31 mouse cellular contexts compared by ENCODE assay signal in the genomic region with DNA sequence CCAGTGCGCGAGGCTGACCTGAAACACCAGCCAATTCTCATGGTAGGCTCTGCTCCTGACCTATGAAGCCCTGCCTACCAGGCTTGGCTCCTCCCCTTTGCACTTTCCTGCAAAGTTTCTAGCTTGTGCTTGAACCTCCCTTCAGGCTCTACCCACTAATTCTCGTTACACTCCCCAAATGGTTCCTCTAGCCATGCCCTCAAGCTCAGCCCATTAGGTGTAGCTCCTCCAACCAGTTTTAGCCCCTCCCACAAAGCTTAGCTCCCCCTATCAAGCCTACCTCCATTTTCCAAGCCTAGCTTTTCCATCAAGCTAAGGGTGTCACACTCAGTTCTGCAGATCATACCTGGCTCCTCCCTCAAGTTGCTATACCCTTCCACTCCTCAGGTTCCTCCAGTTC. TPM values are rescaled to one million over a fixed set of nuclear protein-coding genes. Genes with fewer than 3 reads are reported as not detected.
DNase-seq lines count a peak whose midpoint lies in the region; ATAC-seq and TF ChIP-seq lines count a peak whose summit lies in the region.
"Had no signal": no experiment of that assay in that cellular context is flagged by ENCODE, and none has a peak within 500 bp of the region (broad histone marks: within the 10 kb centered on the region; RNA-seq: fewer than 3 reads in every experiment).

No protein-coding gene starts in this region.

- WGBS in liver, embryonic 11.5 days, result 63% methylated on average over 3 of the region's 3 CpGs
- 65% methylated on average over 3 of the region's 3 CpGs for WGBS in liver, postnatal 0 days (ENCODE audit: insufficient replicate concordance)
- WGBS in embryonic facial prominence, embryonic 10.5 days, result 78% methylated on average over 3 of the region's 3 CpGs
- 76% methylated on average over 3 of the region's 3 CpGs for WGBS in hindbrain, embryonic 12.5 days

- TF ChIP-seq EP300 in liver, postnatal 0 days (IDR thresholded peaks at IDR 0.05; ENCODE audit: low read depth), result no peak
- TF ChIP-seq EP300 in ES-Bruce4 (IDR thresholded peaks at IDR 0.05; ENCODE audit: insufficient read depth, low read depth, low read length), result no peak

- no peak overlapping the region for H3K9ac ChIP-seq in liver, embryonic 11.5 days (ENCODE audit: low read depth, low read length)
- no peak overlapping the region for H3K9ac ChIP-seq in liver, postnatal 0 days (replicated peaks)
- H3K9ac ChIP-seq in ES-Bruce4 (ENCODE audit: low read depth, poor library complexity, severe bottlenecking), result peak overlapping the region; percentile 45
- no peak overlapping the region for H3K9ac ChIP-seq in hindbrain, embryonic 12.5 days
- H3K9ac ChIP-seq: forebrain, embryonic 13.5 days; intestine, embryonic 15.5 days; liver, embryonic 14.5 days; lung, embryonic 14.5 days; midbrain, embryonic 12.5 days; stomach, embryonic 15.5 days had no signal

- TF ChIP-seq CTCF in liver, postnatal 0 days (IDR thresholded peaks at IDR 0.05; ENCODE audit: low read depth), result no peak
- TF ChIP-seq CTCF in ES-Bruce4 (IDR thresholded peaks at IDR 0.05; ENCODE audit: low read depth, low read length), result no peak

- peak; percentile 30; the same call in 1 of the 2 replicates for ATAC-seq in liver, embryonic 11.5 days (replicated peaks; ENCODE audit: low FRiP score)
- ATAC-seq in liver, postnatal 0 days, result no peak
- 0 out of 2 replicates have a peak, but pooled peaks have one; percentile 8 for ATAC-seq in megakaryocyte progenitor cell, adult 5-6 weeks (replicated peaks; ENCODE audit: poor library complexity)
- no peak for ATAC-seq in hindbrain, embryonic 12.5 days (ENCODE audit: low FRiP score)
- ATAC-seq: forebrain, embryonic 13.5 days; hindbrain, postnatal 0 days; intestine, embryonic 15.5 days had no signal

- H3K4me2 ChIP-seq in liver, embryonic 11.5 days, result no peak overlapping the region
- H3K4me2 ChIP-seq in liver, postnatal 0 days (ENCODE audit: low read depth, low read length), result no peak overlapping the region
- H3K4me2 ChIP-seq in hindbrain, embryonic 12.5 days (replicated peaks), result no peak overlapping the region
- H3K4me2 ChIP-seq: forebrain, embryonic 13.5 days; intestine, embryonic 15.5 days; lung, embryonic 14.5 days; midbrain, embryonic 12.5 days; stomach, embryonic 15.5 days had no signal

- peak; percentile 76 for TF ChIP-seq POLR2A in ES-Bruce4 (IDR thresholded peaks at IDR 0.05; ENCODE audit: insufficient read depth, low read length)

- no peak overlapping the region for H3K27ac ChIP-seq in liver, embryonic 11.5 days (ENCODE audit: low read depth, low read length)
- H3K27ac ChIP-seq in liver, postnatal 0 days (ENCODE audit: low read depth), result no peak overlapping the region
- peak overlapping the region; percentile 81 for H3K27ac ChIP-seq in ES-Bruce4 (ENCODE audit: insufficient read depth, low read length)
- H3K27ac ChIP-seq in embryonic facial prominence, embryonic 10.5 days (replicated peaks), result no peak overlapping the region
- H3K27ac ChIP-seq in hindbrain, embryonic 12.5 days, result no peak overlapping the region
- H3K27ac ChIP-seq: forebrain, embryonic 13.5 days; hindbrain, postnatal 0 days; intestine, embryonic 15.5 days; liver, embryonic 14.5 days; midbrain, embryonic 12.5 days; stomach, embryonic 15.5 days had no signal

- H3K9me3 ChIP-seq in liver, embryonic 11.5 days (ENCODE audit: control insufficient read depth, low read length), result no peaks in the 10 kb centered on the region
- no peaks in the 10 kb centered on the region for H3K9me3 ChIP-seq in liver, postnatal 0 days (ENCODE audit: low read length)
- no peaks in the 10 kb centered on the region for H3K9me3 ChIP-seq in ES-Bruce4 (replicated peaks; ENCODE audit: control insufficient read depth, insufficient read depth, low read length, poor library complexity, severe bottlenecking)
- H3K9me3 ChIP-seq in embryonic facial prominence, embryonic 10.5 days, result no peaks in the 10 kb centered on the region
- no peaks in the 10 kb centered on the region for H3K9me3 ChIP-seq in hindbrain, embryonic 12.5 days (replicated peaks)
- H3K9me3 ChIP-seq: forebrain, embryonic 13.5 days; intestine, embryonic 15.5 days; midbrain, embryonic 12.5 days; stomach, embryonic 15.5 days had no signal

- H3K27me3 ChIP-seq in liver, embryonic 11.5 days (replicated peaks; ENCODE audit: control insufficient read depth, insufficient read depth, low read length), result no peaks in the 10 kb centered on the region
- no peaks in the 10 kb centered on the region for H3K27me3 ChIP-seq in liver, postnatal 0 days (ENCODE audit: insufficient read depth, low read length)
- H3K27me3 ChIP-seq in ES-Bruce4 (ENCODE audit: control insufficient read depth, insufficient read depth, low read length, poor library complexity, severe bottlenecking), result no peaks in the 10 kb centered on the region
- no peaks in the 10 kb centered on the region for H3K27me3 ChIP-seq in embryonic facial prominence, embryonic 10.5 days (replicated peaks; ENCODE audit: low read depth, poor library complexity, severe bottlenecking)
- no peaks in the 10 kb centered on the region for H3K27me3 ChIP-seq in hindbrain, embryonic 12.5 days
- H3K27me3 ChIP-seq: forebrain, embryonic 13.5 days; intestine, embryonic 15.5 days; midbrain, embryonic 12.5 days; stomach, embryonic 15.5 days had no signal

- no peak for DNase-seq in liver, embryonic 11.5 days (ENCODE audit: low spot score)
- DNase-seq in liver, postnatal 0 days, result no peak
- peak; percentile 96 for DNase-seq in R1 (ENCODE audit: low read depth, low spot score)
- no peak for DNase-seq in embryonic facial prominence, embryonic 10.5 days (ENCODE audit: low spot score)
- DNase-seq: adrenal gland, postnatal 10 days; cerebellum, adult 11-12 months; cerebellum, postnatal 10 days; gastrocnemius, postnatal 14 days; kidney, adult 9 months; kidney, postnatal 10 days; layer of hippocampus, postnatal 36 days; lung, embryonic 14.5 days; right cerebral cortex, postnatal 25 days had no signal

- no peaks in the 10 kb centered on the region; the same call in 1 of the 2 replicates for H3K36me3 ChIP-seq in liver, embryonic 11.5 days (ENCODE audit: control insufficient read depth, insufficient read depth, low read length)
- H3K36me3 ChIP-seq in liver, postnatal 0 days (replicated peaks; ENCODE audit: insufficient read depth, low read length), result 0 out of 2 replicates have a peak, but pooled peaks cover 3% of the 10 kb centered on the region
- peaks cover 25% of the 10 kb centered on the region for H3K36me3 ChIP-seq in ES-Bruce4 (ENCODE audit: control insufficient read depth, insufficient read depth, low read length, poor library complexity, severe bottlenecking)
- H3K36me3 ChIP-seq in embryonic facial prominence, embryonic 10.5 days (replicated peaks), result peaks cover 47% of the 10 kb centered on the region
- H3K36me3 ChIP-seq in hindbrain, embryonic 12.5 days, result peaks cover 46% of the 10 kb centered on the region
- H3K36me3 ChIP-seq: intestine, embryonic 15.5 days had no signal

- no peak overlapping the region for H3K4me3 ChIP-seq in liver, embryonic 11.5 days (ENCODE audit: low read depth, low read length)
- H3K4me3 ChIP-seq in liver, postnatal 0 days (ENCODE audit: low read depth, low read length), result no peak overlapping the region
- H3K4me3 ChIP-seq in ES-Bruce4 (ENCODE audit: low read depth, low read length), result peak overlapping the region; percentile 58
- H3K4me3 ChIP-seq in embryonic facial prominence, embryonic 10.5 days, result no peak overlapping the region
- no peak overlapping the region for H3K4me3 ChIP-seq in hindbrain, embryonic 12.5 days
- H3K4me3 ChIP-seq: forebrain, embryonic 13.5 days; intestine, embryonic 15.5 days; midbrain, embryonic 12.5 days; stomach, embryonic 15.5 days had no signal

- no peaks in the 10 kb centered on the region for H3K4me1 ChIP-seq in liver, embryonic 11.5 days (replicated peaks; ENCODE audit: control insufficient read depth, insufficient read depth, low read length)
- H3K4me1 ChIP-seq in liver, postnatal 0 days (ENCODE audit: insufficient read depth), result 0 out of 2 replicates have a peak, but pooled peaks cover 3% of the 10 kb centered on the region
- peaks cover 10% of the 10 kb centered on the region for H3K4me1 ChIP-seq in ES-Bruce4 (ENCODE audit: control insufficient read depth, insufficient read depth, low read length)
- H3K4me1 ChIP-seq in embryonic facial prominence, embryonic 10.5 days, result peaks cover 5% of the 10 kb centered on the region
- H3K4me1 ChIP-seq in hindbrain, embryonic 12.5 days, result peaks cover 4% of the 10 kb centered on the region; the same call in 1 of the 2 replicates
- H3K4me1 ChIP-seq: midbrain, embryonic 12.5 days had no signal

RNA-seq across cellular contexts. Expression of a gene that starts 11.0 kb away (rescaled TPM):
- polyA plus RNA-seq in liver, embryonic 11.5 days (2014; fragmentation: Nextera tagmentation; extraction: Ambion mirVana), result 3.5 and 3.9 TPM in 2 replicates
- 2.4 and 2.6 TPM in 2 replicates for polyA plus RNA-seq in liver, postnatal 0 days (2015; fragmentation: Nextera tagmentation; extraction: Ambion mirVana)
- polyA plus RNA-seq in ES-Bruce4 (2011; ENCODE audit: insufficient read depth, insufficient read length, low read depth, missing spikeins), result 68.9 and 69.1 TPM in 2 replicates
- total RNA-seq in megakaryocyte progenitor cell, adult 5-6 weeks (2015), result 0.32 and 0.37 TPM in 2 replicates
- 0.21 and 0.27 TPM in 2 replicates for total RNA-seq in megakaryocyte progenitor cell, adult 5-6 weeks (2017)
- polyA plus RNA-seq in embryonic facial prominence, embryonic 10.5 days (2016; fragmentation: Nextera tagmentation; extraction: Ambion mirVana), result 9.5 and 10.9 TPM in 2 replicates
- polyA plus RNA-seq in hindbrain, embryonic 12.5 days (2016; fragmentation: Nextera tagmentation; extraction: Ambion mirVana), result 26.8 and 27.4 TPM in 2 replicates
- total RNA-seq: neutrophil, adult 5-6 weeks had no signal

RNA-seq across cellular contexts. Expression of a gene that starts 23.1 kb away (rescaled TPM):
- 60.5 and 66.8 TPM in 2 replicates for polyA plus RNA-seq in liver, embryonic 11.5 days (2014; fragmentation: Nextera tagmentation; extraction: Ambion mirVana)
- polyA plus RNA-seq in liver, postnatal 0 days (2015; fragmentation: Nextera tagmentation; extraction: Ambion mirVana), result 13.2 and 15.9 TPM in 2 replicates
- polyA plus RNA-seq in ES-Bruce4 (2011; ENCODE audit: insufficient read depth, insufficient read length, low read depth, missing spikeins), result 57.8 and 65.8 TPM in 2 replicates
- total RNA-seq in megakaryocyte progenitor cell, adult 5-6 weeks (2015), result 16.5 and 20.1 TPM in 2 replicates
- total RNA-seq in megakaryocyte progenitor cell, adult 5-6 weeks (2017), result 55.5 and 56.5 TPM in 2 replicates
- 75.5 and 77.6 TPM in 2 replicates for polyA plus RNA-seq in embryonic facial prominence, embryonic 10.5 days (2016; fragmentation: Nextera tagmentation; extraction: Ambion mirVana)
- 58.9 and 59.6 TPM in 2 replicates for polyA plus RNA-seq in hindbrain, embryonic 12.5 days (2016; fragmentation: Nextera tagmentation; extraction: Ambion mirVana)

RNA-seq across cellular contexts. Expression of a gene that starts 23.3 kb away (rescaled TPM):
- 102 and 111 TPM in 2 replicates for polyA plus RNA-seq in liver, embryonic 11.5 days (2014; fragmentation: Nextera tagmentation; extraction: Ambion mirVana)
- 88.9 and 91.2 TPM in 2 replicates for polyA plus RNA-seq in liver, postnatal 0 days (2015; fragmentation: Nextera tagmentation; extraction: Ambion mirVana)
- polyA plus RNA-seq in ES-Bruce4 (2011; ENCODE audit: insufficient read depth, insufficient read length, low read depth, missing spikeins), result 93.4 and 100 TPM in 2 replicates
- total RNA-seq in megakaryocyte progenitor cell, adult 5-6 weeks (2015), result 131 and 181 TPM in 2 replicates
- total RNA-seq in megakaryocyte progenitor cell, adult 5-6 weeks (2017), result 255 and 285 TPM in 2 replicates
- polyA plus RNA-seq in embryonic facial prominence, embryonic 10.5 days (2016; fragmentation: Nextera tagmentation; extraction: Ambion mirVana), result 85.2 and 88.9 TPM in 2 replicates
- polyA plus RNA-seq in hindbrain, embryonic 12.5 days (2016; fragmentation: Nextera tagmentation; extraction: Ambion mirVana), result 112 and 116 TPM in 2 replicates

RNA-seq across cellular contexts. Expression of a gene that starts 27.3 kb away (rescaled TPM):
- 0.40 TPM in 1 of 2 replicates, not detected in the other for polyA plus RNA-seq in liver, embryonic 11.5 days (2014; fragmentation: Nextera tagmentation; extraction: Ambion mirVana)
- polyA plus RNA-seq in liver, postnatal 0 days (2015; fragmentation: Nextera tagmentation; extraction: Ambion mirVana), result 0.07 TPM in 1 of 2 replicates, not detected in the other
- not detected in 2 replicates for polyA plus RNA-seq in ES-Bruce4 (2011; ENCODE audit: insufficient read depth, insufficient read length, low read depth, missing spikeins)
- total RNA-seq in megakaryocyte progenitor cell, adult 5-6 weeks (2015), result not detected in 2 replicates
- not detected in 2 replicates for total RNA-seq in megakaryocyte progenitor cell, adult 5-6 weeks (2017)
- polyA plus RNA-seq in embryonic facial prominence, embryonic 10.5 days (2016; fragmentation: Nextera tagmentation; extraction: Ambion mirVana), result 1.1 and 1.7 TPM in 2 replicates
- polyA plus RNA-seq in hindbrain, embryonic 12.5 days (2016; fragmentation: Nextera tagmentation; extraction: Ambion mirVana), result 0.56 and 0.87 TPM in 2 replicates
- total RNA-seq: adrenal gland, postnatal 10 days; common myeloid progenitor, adult 5-6 weeks; granulocyte monocyte progenitor cell, adult 5-6 weeks; heart, postnatal 25 days; left cerebral cortex, postnatal 10 days; megakaryocyte, adult 5-6 weeks; neutrophil, adult 5-6 weeks had no signal
- polyA plus RNA-seq: heart, embryonic 14.5 days; large intestine, adult 2 months; lung, embryonic 14.5 days; midbrain, embryonic 12.5 days; neural tube, embryonic 11.5 days; stomach, embryonic 15.5 days had no signal

RNA-seq across cellular contexts. Expression of a gene that starts 30.3 kb away (rescaled TPM):
- polyA plus RNA-seq in liver, embryonic 11.5 days (2014; fragmentation: Nextera tagmentation; extraction: Ambion mirVana), result 3.0 and 4.9 TPM in 2 replicates
- polyA plus RNA-seq in liver, postnatal 0 days (2015; fragmentation: Nextera tagmentation; extraction: Ambion mirVana), result 0.89 and 1.0 TPM in 2 replicates
- polyA plus RNA-seq in ES-Bruce4 (2011; ENCODE audit: insufficient read depth, insufficient read length, low read depth, missing spikeins), result 22.8 and 24.0 TPM in 2 replicates
- total RNA-seq in megakaryocyte progenitor cell, adult 5-6 weeks (2015), result 1.0 TPM in 1 of 2 replicates, not detected in the other
- not detected in 2 replicates for total RNA-seq in megakaryocyte progenitor cell, adult 5-6 weeks (2017)
- polyA plus RNA-seq in embryonic facial prominence, embryonic 10.5 days (2016; fragmentation: Nextera tagmentation; extraction: Ambion mirVana), result 6.8 and 7.1 TPM in 2 replicates
- 1.5 and 2.0 TPM in 2 replicates for polyA plus RNA-seq in hindbrain, embryonic 12.5 days (2016; fragmentation: Nextera tagmentation; extraction: Ambion mirVana)
- total RNA-seq: gastrocnemius, postnatal 14 days; granulocyte monocyte progenitor cell, adult 5-6 weeks; layer of hippocampus, postnatal 36 days; left cerebral cortex, postnatal 10 days; megakaryocyte, adult 5-6 weeks; neutrophil, adult 5-6 weeks had no signal

Comparison
In these comparisons a context has a peak if more than half of its experiments do, and no peak if none do; other contexts are left out.
1. ATAC-seq: peak in liver, embryonic 11.5 days (single experiment) and megakaryocyte progenitor cell, adult 5-6 weeks (single experiment); none in liver, postnatal 0 days (single experiment) and hindbrain, embryonic 12.5 days (single experiment).